Mouse (Mus musculus) C3H10T1/2 (cell line): ENCODE measurements around the gene Slc31a1. TPM values are rescaled to one million over a fixed set of nuclear protein-coding genes. Genes with fewer than 3 reads are reported as not detected.

Source experiments
- polyA plus RNA-seq, 2 experiments: library from polyadenylated mRNA; unstranded; fragments of >200 nt; fragmentation: generic; extraction: Trizol; gene quantifications; one replicate each; pipeline ENCODE4 v1.2.1; 2012; ENCODE audit warnings: missing spikeins in 2 of 2

The Slc31a1 gene
- 10 to 100 TPM in 1 of 2 experiments, 1 to 10 TPM in 1; 4.3 to 18.4 TPM for polyA plus RNA-seq

DNA sequence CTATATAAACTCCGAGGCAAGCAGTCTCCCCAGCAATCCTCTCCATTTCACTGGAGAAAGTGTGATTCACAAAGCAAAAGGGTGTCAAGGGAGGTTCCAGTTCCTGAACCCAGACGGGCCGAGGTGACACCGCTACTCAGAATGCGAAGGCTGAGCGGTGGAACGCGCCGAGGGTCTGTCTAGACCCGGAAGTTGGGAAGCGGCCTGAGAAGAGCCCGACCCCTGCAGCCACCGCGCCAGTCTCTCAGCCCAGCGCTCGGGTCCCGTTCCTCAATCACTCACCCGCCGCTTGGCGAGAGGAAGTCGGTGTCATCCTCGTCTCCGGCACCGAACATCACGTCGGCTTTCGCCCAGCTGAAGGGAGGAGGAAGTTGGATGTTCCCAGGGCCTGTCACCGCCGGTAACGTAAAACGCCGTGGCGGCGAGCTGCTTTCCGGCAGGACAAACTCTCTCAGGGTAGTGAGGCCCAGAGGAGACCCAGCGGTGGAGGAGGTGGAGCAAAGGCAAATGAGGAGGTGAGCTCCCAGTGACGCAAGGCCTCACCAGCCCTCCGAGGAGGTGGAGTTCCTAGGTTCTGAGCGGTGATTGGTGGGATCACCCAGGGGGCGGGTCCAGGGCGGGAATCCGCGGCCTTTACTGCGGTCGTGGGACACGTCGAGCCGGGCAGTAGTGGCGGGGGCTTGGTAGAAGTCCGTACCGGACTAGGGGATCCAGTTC lies at the start of gene Slc31a1, which contains the start of gene Fkbp15:
Gene Slc31a1 (plus strand): TSS at position 640 of the 717 bp plus-strand sequence.
Gene Fkbp15 (minus strand): TSS at position 461 of the 717 bp plus-strand sequence.

GRCm38 (mm10) chr4:62408601-62409282 lies 48.2 kb downstream of the Slc31a1 start, which contains the start of the genes Cdc26 and Prpf4:
Gene Cdc26, minus strand, starts transcription at chr4:62408642.
Gene Prpf4, plus strand, starts transcription at chr4:62408797.

GRCm38 (mm10) chr4:62435081-62435480 lies 74.6 kb downstream of the Slc31a1 start, which contains the start of gene Rnf183:
Gene Rnf183, minus strand, starts transcription at chr4:62435252.

Other genes with a start within 250 kb of the Slc31a1 start
- gene Mup21, start 209.9 kb upstream of the Slc31a1 start, polyA plus RNA-seq: not detected
- under 1 TPM; 0.02 to 0.42 TPM for gene Zfp37, start 129.7 kb upstream of the Slc31a1 start, polyA plus RNA-seq
- 10 to 100 TPM in 1 of 2 experiments, 1 to 10 TPM in 1; 1.4 to 15.5 TPM for gene Slc31a2, start 98.2 kb upstream of the Slc31a1 start, polyA plus RNA-seq
- gene Fkbp15, start 179 bp upstream of the Slc31a1 start, polyA plus RNA-seq: 10 to 100 TPM in 1 of 2 experiments, 1 to 10 TPM in 1; 8.2 to 25.7 TPM
- 10 to 100 TPM; 69.8 to 90.5 TPM for gene Cdc26, start 47.9 kb downstream of the Slc31a1 start, polyA plus RNA-seq
- 1 to 10 TPM; 3.4 to 7.3 TPM for gene Prpf4, start 48.1 kb downstream of the Slc31a1 start, polyA plus RNA-seq
- gene Rnf183, start 74.5 kb downstream of the Slc31a1 start, polyA plus RNA-seq: under 1 TPM; 0.06 to 0.60 TPM
- gene Wdr31, start 110.2 kb downstream of the Slc31a1 start, polyA plus RNA-seq: under 1 TPM; 0.07 to 0.12 TPM
- 1 to 10 TPM in 1 of 2 experiments, under 1 TPM in 1; 0.08 to 1.0 TPM for gene Bspry, start 119.3 kb downstream of the Slc31a1 start, polyA plus RNA-seq
- 10 to 100 TPM; 35.5 to 36.9 TPM for gene Hdhd3, start 142.7 kb downstream of the Slc31a1 start, polyA plus RNA-seq
- gene Alad, start 159.2 kb downstream of the Slc31a1 start, polyA plus RNA-seq: 100 to 1,000 TPM; 124 to 319 TPM
- 10 to 100 TPM; 33.3 to 62.6 TPM for gene Pole3, start 164.3 kb downstream of the Slc31a1 start, polyA plus RNA-seq
- gene 4933430I17Rik, start 164.6 kb downstream of the Slc31a1 start, polyA plus RNA-seq: under 1 TPM; 0.05 to 0.17 TPM
- 10 to 100 TPM; 24.2 to 87.0 TPM for gene Rgs3, start 199.1 kb downstream of the Slc31a1 start, polyA plus RNA-seq